Mouse (Mus musculus) heart, adult 2 months (tissue): ENCODE measurements around the gene Gm525. TPM values are rescaled to one million over a fixed set of nuclear protein-coding genes. Genes with fewer than 3 reads are reported as not detected.
"Not testable (repeated sequence)": the region's sequence is repeated elsewhere in the genome, so short reads cannot be mapped to it uniquely, and the experiment has no call there.

Source experiments
- DNase-seq, 2 experiments: peaks; one replicate each; pipeline ENCODE4 v3.0.0; 2021
- H3K27ac ChIP-seq: fragments of 200-600 bp; 2 replicates; pipeline ENCODE4 v1.8.1; 2022
- H3K27me3 ChIP-seq: fragments of 200-500 bp; 2 replicates; pipeline ENCODE4 v1.6.1; 2012; ENCODE audit warnings: mild to moderate bottlenecking, low read length, inconsistent platforms, mixed read lengths; ENCODE audit not compliant: control insufficient read depth, insufficient read depth
- H3K36me3 ChIP-seq: fragments of 200-500 bp; 2 replicates; pipeline ENCODE4 v1.6.1; 2012; ENCODE audit warnings: low read length, inconsistent platforms; ENCODE audit not compliant: control insufficient read depth, insufficient read depth
- H3K4me1 ChIP-seq: fragments of 200-500 bp; 2 replicates; pipeline ENCODE4 v1.6.1; 2011; ENCODE audit warnings: low read length; ENCODE audit not compliant: control insufficient read depth, insufficient read depth
- H3K4me3 ChIP-seq: fragments of 200-600 bp; 2 replicates; pipeline ENCODE4 v1.8.1; 2022
- H3K79me2 ChIP-seq: fragments of 200-500 bp; replicated peaks from 2 replicates; pipeline ENCODE4 v1.6.1; 2012; ENCODE audit warnings: mild to moderate bottlenecking, inconsistent platforms, low read length, moderate library complexity, mixed read lengths; ENCODE audit not compliant: control insufficient read depth, insufficient read depth
- H3K9ac ChIP-seq: fragments of 200-500 bp; 2 replicates; pipeline ENCODE4 v1.6.1; 2012; ENCODE audit warnings: low read depth, mild to moderate bottlenecking, control low read depth, inconsistent platforms, low read length, mixed read lengths
- CTCF ChIP-seq: fragments of 200-600 bp; IDR thresholded peaks from 2 replicates; pipeline ENCODE4 v1.8.1; 2022; ENCODE audit warnings: antibody characterized with exemption, mild to moderate bottlenecking, moderate library complexity
- EP300 ChIP-seq: fragments of 200-500 bp; IDR thresholded peaks from 2 replicates; pipeline ENCODE4 v1.6.1; 2011; ENCODE audit warnings: low read depth, low read length, control low read depth; ENCODE audit not compliant: insufficient read depth
- POLR2A ChIP-seq: fragments of 200-500 bp; IDR thresholded peaks from 2 replicates; pipeline ENCODE4 v1.6.1; 2011; ENCODE audit warnings: mild to moderate bottlenecking, low read depth, low read length, control low read depth; ENCODE audit not compliant: insufficient read depth
- WGBS: fragments of 180-500 bp; shearing (Covaris S2); methylation state at CpG from one replicate; pipeline ENCODE4 v1.1.7; 2018; 5-methylcytosine and 5-hydroxymethylcytosine counted together
- intact Hi-C: fragments of 180-260 bp; cut with DNase I; formaldehyde crosslinking; loops from one replicate; pipeline ENCODE4 v1.15.1; 2025
- polyA plus RNA-seq: library from polyadenylated mRNA; depleted of rRNA; stranded (reverse); fragments of >200 nt; gene quantifications from 2 replicates; pipeline ENCODE4 v1.2.3, GENCODE M21; 2012
- total RNA-seq, 2 experiments: library from RNA; stranded (reverse); gene quantifications; 2 replicates each; pipeline ENCODE4 v1.2.3; 2021

Gm525 gene
- total and polyA plus RNA-seq, 3 experiments, result 0.27 TPM; not detected in 2

GRCm38 (mm10) chr11:89030552-89030951 is 43.1 kb upstream of the Gm525 start:
- 91% methylated on average over 6 of the region's 6 CpGs for WGBS
- TF ChIP-seq CTCF (no peak), EP300 (no peak), POLR2A (no peak)
- no peaks in the 10 kb centered on the region for H3K36me3 ChIP-seq
- no peak overlapping the region for H3K27ac ChIP-seq
- intact Hi-C loops, result no loop called here
- H3K4me1 ChIP-seq, result peaks cover 16% of the 10 kb centered on the region
- DNase-seq, result no peak
- H3K9ac ChIP-seq, result no peak overlapping the region
- no peaks in the 10 kb centered on the region for H3K27me3 ChIP-seq
- no peak overlapping the region for H3K4me3 ChIP-seq
- no peaks in the 10 kb centered on the region for H3K79me2 ChIP-seq

GRCm38 (mm10) chr11:89031189-89031588 is 42.5 kb upstream of the Gm525 start:
- Histone ChIP-seq H3K9ac (no peak overlapping the region), H3K4me1 (peaks cover 12% of the 10 kb centered on the region), H3K4me3 (no peak overlapping the region), H3K27me3 (no peaks in the 10 kb centered on the region), H3K36me3 (no peaks in the 10 kb centered on the region), H3K27ac (no peak overlapping the region), H3K79me2 (no peaks in the 10 kb centered on the region)
- TF ChIP-seq EP300, result no peak
- no peak for TF ChIP-seq CTCF
- no peak for TF ChIP-seq POLR2A
- no peak for DNase-seq
- intact Hi-C loops, result no loop called here
- WGBS, result 76% methylated on average over 1 of the region's 1 CpGs

- H3K9ac ChIP-seq, result no peak overlapping the region
- H3K27ac ChIP-seq, result no peak overlapping the region
- H3K4me1 ChIP-seq, result no peaks in the 10 kb centered on the region
- intact Hi-C loops, result no loop called here
- DNase-seq, result no peak
- no peaks in the 10 kb centered on the region for H3K79me2 ChIP-seq
- H3K4me3 ChIP-seq, result no peak overlapping the region
- peak; percentile 59 for TF ChIP-seq CTCF
- TF ChIP-seq EP300, result no peak
- peaks cover 5% of the 10 kb centered on the region for H3K36me3 ChIP-seq
- no peaks in the 10 kb centered on the region for H3K27me3 ChIP-seq
These were observed 39.0 kb upstream of the Gm525 start for GRCm38 (mm10) chr11:89034592-89034991.

- H3K79me2 ChIP-seq, result no peaks in the 10 kb centered on the region
- intact Hi-C loops, result no loop called here
- H3K27me3 ChIP-seq, result no peaks in the 10 kb centered on the region
- no peak for DNase-seq
- H3K4me1 ChIP-seq, result no peaks in the 10 kb centered on the region
- TF ChIP-seq EP300, result no peak
- TF ChIP-seq POLR2A, result no peak
- no peak for TF ChIP-seq CTCF
- no peak overlapping the region for H3K27ac ChIP-seq
- no peak overlapping the region for H3K4me3 ChIP-seq
- no peak overlapping the region for H3K9ac ChIP-seq
- peaks cover 5% of the 10 kb centered on the region for H3K36me3 ChIP-seq
- WGBS, result 52% methylated on average over 3 of the region's 3 CpGs
These were observed 38.1 kb upstream of the Gm525 start for GRCm38 (mm10) chr11:89035552-89035951.

- intact Hi-C loops, result no loop called here
- TF ChIP-seq EP300 (no peak), CTCF (no peak), POLR2A (no peak)
- peaks cover 6% of the 10 kb centered on the region for H3K36me3 ChIP-seq
- no peaks in the 10 kb centered on the region for H3K79me2 ChIP-seq
- 82% methylated on average over 6 of the region's 6 CpGs for WGBS
- H3K27ac ChIP-seq, result no peak overlapping the region
- H3K9ac ChIP-seq, result no peak overlapping the region
- no peaks in the 10 kb centered on the region for H3K27me3 ChIP-seq
- no peaks in the 10 kb centered on the region for H3K4me1 ChIP-seq
- DNase-seq, result no peak
- H3K4me3 ChIP-seq, result no peak overlapping the region
These were observed 35.1 kb upstream of the Gm525 start for GRCm38 (mm10) chr11:89038496-89038895.

GRCm38 (mm10) chr11:89039325-89039724 is 34.3 kb upstream of the Gm525 start:
- Histone ChIP-seq H3K36me3 (peaks cover 7% of the 10 kb centered on the region), H3K9ac (no peak overlapping the region), H3K4me1 (no peaks in the 10 kb centered on the region), H3K79me2 (no peaks in the 10 kb centered on the region), H3K4me3 (no peak overlapping the region), H3K27ac (no peak overlapping the region), H3K27me3 (no peaks in the 10 kb centered on the region)
- intact Hi-C loops, result loop anchor here (1.0 kb wide), 1 partner anchor 46 kb away; no protein-coding TSS in a partner anchor
- peak; percentile 74 to 79 for DNase-seq
- 11% methylated on average over 3 of the region's 3 CpGs for WGBS
- TF ChIP-seq CTCF (peak; percentile 98), POLR2A (no peak), EP300 (peak; percentile 61)

- H3K27me3 ChIP-seq, H3K4me3 ChIP-seq, intact Hi-C loops, DNase-seq, H3K27ac ChIP-seq, H3K4me1 ChIP-seq, H3K9ac ChIP-seq, H3K79me2 ChIP-seq: not testable (repeated sequence)
- peaks cover 11% of the 10 kb centered on the region for H3K36me3 ChIP-seq
- WGBS, result 78% methylated on average over 7 of the region's 7 CpGs
These were observed 32.6 kb upstream of the Gm525 start for GRCm38 (mm10) chr11:89041073-89041472.
